Mouse (Mus musculus): ENCODE data around the gene Brf1.

Gene Brf1

GRCm38 (mm10) chr12:112985346-112985745 is 15.2 kb downstream of the Brf1 start:
- ATAC-seq (ENCODE audit: insufficient number of reproducible peaks, low FRiP score, low TSS enrichment), result no peak

- no peak for ATAC-seq (ENCODE audit: insufficient number of reproducible peaks, low FRiP score, low TSS enrichment)
These were observed 18.5 kb downstream of the Brf1 start for GRCm38 (mm10) chr12:112982031-112982430.

DNA sequence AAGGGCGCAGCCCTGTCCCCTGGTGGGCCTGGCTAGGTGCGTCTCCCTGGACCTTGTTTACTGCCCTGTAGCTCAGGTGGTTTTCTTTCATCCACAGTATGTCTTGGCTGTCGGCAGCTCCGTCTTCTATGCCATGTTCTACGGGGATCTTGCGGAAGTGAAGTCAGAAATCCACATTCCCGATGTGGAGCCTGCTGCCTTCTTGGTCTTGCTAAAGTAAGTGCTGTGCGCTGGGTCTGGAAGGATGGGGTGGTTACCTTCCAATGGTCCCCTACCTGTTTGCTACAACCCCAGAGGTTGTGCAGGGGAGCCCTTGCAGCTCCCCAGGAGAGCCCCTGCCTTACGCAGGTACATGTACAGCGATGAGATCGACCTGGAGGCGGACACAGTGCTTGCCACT is 23.3 kb downstream of the Brf1 start:
- no peak for ATAC-seq (ENCODE audit: insufficient number of reproducible peaks, low FRiP score, low TSS enrichment)

GRCm38 (mm10) chr12:112976371-112977073 is 24.0 kb downstream of the Brf1 start, which contains the start of gene Btbd6:
Btbd6 (plus strand) TSS chr12:112976482.
- peak; percentile 91 for ATAC-seq (ENCODE audit: insufficient number of reproducible peaks, low FRiP score, low TSS enrichment)

DNA sequence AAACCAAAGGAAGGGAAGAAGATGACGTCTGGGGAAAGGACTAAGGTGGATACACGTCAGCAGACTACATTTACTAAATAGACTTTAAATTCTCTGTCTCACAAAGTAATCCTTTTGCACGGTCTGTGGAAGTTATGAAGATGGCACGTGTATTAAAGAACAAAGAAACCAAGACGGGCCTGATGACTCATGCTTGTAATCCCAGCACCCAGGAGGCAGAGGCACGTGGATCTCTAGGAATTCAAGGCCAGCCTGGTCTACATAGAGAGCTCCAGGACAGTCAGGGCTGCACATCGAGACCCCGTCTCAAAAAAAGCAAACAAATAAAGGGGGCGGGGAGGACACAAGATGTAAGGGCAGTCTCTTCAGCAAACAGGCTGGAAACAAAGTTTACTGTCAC is 25.8 kb downstream of the Brf1 start:
- ATAC-seq (ENCODE audit: insufficient number of reproducible peaks, low FRiP score, low TSS enrichment), result no peak

DNA sequence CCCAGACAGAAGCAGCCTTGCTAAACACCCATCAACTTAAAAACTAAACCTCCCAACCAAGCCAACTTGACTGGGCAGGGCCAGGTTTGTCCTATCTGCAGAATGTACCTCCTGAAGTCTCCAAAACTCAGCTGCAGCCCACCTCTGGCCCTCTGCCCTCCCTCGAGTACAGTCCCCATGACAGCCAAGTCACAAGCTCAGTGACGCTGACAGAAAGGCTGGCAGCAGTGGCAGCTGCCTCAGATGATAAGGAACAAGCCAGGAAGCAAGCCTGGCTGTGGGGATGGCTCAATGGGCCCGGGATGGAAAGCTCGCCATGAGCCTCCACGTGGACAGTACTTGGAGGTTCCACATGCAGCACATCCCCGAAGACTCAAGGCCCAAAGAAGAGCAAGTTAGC is 30.9 kb downstream of the Brf1 start:
- ATAC-seq (ENCODE audit: insufficient number of reproducible peaks, low FRiP score, low TSS enrichment), result no peak

- ATAC-seq (ENCODE audit: insufficient number of reproducible peaks, low FRiP score, low TSS enrichment), result no peak
These were observed 31.6 kb downstream of the Brf1 start for GRCm38 (mm10) chr12:112968943-112969342.

DNA sequence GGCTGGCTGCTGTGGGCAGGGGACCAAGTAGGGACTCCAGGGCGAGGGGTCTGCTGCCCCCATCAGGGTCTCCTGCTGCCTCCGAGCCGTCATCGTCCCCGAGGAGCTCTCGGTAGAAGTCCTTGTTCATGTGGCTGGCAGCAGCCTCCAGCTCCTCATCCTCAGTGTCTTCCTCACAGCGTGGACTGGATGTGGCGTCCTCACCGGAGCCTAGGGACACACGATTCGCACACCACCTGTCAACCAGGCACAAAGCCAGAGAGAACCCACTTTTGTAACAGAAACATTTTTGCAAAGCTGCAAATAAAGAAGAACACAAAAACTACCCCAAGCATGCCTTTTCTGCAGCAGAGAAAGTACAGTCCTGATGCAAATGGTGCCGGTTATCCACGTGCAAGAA is 34.7 kb downstream of the Brf1 start:
- no peak for ATAC-seq (ENCODE audit: insufficient number of reproducible peaks, low FRiP score, low TSS enrichment)

- no peak for ATAC-seq (ENCODE audit: insufficient number of reproducible peaks, low FRiP score, low TSS enrichment)
These were observed 38.6 kb downstream of the Brf1 start for GRCm38 (mm10) chr12:112961872-112962271.

- ATAC-seq (ENCODE audit: insufficient number of reproducible peaks, low FRiP score, low TSS enrichment), result peak; percentile 45; the same call in 1 of the 2 replicates
These were observed 39.1 kb downstream of the Brf1 start for GRCm38 (mm10) chr12:112961428-112961827.

DNA sequence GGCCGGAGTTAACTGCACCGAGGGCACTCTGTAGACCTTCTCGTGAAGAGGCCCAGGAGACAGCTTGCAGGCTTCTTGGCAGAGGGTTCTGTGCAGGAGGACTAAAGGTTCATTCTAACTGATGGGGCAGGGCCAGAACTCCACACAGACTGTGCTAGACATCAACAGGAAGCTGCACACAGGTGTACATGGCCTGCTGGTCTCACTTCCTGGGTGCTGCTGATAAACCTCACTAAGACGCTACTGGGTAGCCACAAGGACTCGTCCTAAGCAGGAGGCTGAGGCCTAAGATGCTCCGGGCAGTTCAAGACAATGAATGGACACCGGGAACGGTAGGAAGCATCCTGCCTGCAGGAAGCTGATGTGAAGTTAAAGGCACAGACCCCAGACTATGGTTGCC is 41.1 kb downstream of the Brf1 start:
- ATAC-seq (ENCODE audit: insufficient number of reproducible peaks, low FRiP score, low TSS enrichment), result no peak

DNA sequence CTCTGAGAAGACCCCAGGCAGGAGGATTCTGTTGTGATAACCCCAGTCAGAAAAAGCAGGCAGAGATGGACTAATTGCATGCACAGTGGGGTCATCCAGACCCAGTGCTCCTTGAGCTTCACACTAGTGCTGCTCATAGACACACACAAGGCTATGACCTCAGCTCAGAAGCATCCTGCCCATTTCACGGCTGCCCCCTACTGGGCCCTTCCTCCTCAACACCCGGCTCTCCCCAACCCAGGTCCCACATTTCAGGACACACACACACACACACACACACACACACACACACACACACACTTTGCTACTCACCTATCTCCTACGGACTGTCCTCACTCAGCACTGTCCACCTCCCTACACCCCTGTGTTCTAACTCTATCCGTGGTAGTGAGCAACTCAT is 42.2 kb downstream of the Brf1 start:
- no peak for ATAC-seq (ENCODE audit: insufficient number of reproducible peaks, low FRiP score, low TSS enrichment)

DNA sequence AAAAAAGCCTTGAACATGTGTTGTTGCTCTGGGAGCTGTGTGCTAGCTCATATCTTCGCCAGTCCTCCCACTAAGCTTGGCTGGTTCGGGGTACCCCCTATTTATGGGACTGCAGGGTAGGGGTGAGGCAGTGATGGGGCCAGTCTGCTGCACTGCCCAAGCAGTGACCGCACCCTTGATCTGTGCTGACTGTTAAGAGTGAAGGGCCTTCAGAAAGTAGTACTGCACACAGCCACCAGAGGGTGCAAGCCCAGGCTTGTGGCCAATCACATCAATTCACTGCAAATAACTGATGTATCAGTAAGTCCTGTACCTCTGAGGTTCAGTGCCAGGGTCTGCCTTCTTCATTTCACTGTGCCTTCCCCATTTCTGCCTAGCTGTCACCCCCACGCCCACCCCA is 44.7 kb downstream of the Brf1 start:
- ATAC-seq (ENCODE audit: insufficient number of reproducible peaks, low FRiP score, low TSS enrichment), result peak; percentile 31; the same call in 1 of the 2 replicates

GRCm38 (mm10) chr12:112952926-112953565 is 47.5 kb downstream of the Brf1 start:
- ATAC-seq (ENCODE audit: insufficient number of reproducible peaks, low FRiP score, low TSS enrichment), result no peak

DNA sequence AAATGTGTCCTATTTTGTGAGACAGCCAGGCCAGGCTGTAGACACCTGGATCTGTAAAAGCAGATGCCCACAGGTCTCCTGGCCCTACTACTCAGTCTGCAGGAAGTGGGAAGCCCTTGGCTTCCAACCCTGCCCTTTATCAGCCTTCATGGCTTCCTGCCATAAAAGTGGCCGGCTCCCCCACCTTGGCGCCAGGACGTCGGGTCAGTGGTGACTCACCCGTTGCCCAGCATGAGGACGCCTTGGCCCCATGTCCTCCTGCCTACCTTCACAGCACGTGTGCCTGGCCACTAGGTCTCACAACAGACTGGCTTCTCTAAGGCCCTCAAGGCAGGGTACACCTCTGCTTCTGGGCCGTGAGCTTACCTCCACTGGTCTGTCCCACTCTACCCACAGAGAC is 48.1 kb downstream of the Brf1 start:
- no peak for ATAC-seq (ENCODE audit: insufficient number of reproducible peaks, low FRiP score, low TSS enrichment)

GRCm38 (mm10) chr12:112951150-112951842 is 49.2 kb downstream of the Brf1 start:
- ATAC-seq (ENCODE audit: insufficient number of reproducible peaks, low FRiP score, low TSS enrichment), result no peak

DNA sequence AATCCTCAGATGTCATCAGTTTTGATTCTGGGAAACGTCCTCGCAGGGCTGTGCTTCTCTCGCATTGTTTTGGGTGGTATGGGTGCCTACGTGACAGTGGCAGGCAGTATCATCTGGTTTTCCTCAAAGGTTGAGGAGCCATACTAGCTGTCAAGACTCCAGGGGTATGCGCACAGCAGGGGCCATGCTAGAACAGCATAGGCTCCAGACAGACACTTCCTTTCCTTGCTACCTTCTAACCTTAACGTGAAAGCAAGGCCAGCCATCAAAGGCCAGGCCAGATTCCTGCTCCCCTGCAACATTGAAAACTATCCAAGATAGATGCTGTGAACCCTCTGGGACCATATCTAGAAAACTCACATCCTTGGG is 49.8 kb downstream of the Brf1 start:
- peak; percentile 4; the same call in 1 of the 2 replicates for ATAC-seq (ENCODE audit: insufficient number of reproducible peaks, low FRiP score, low TSS enrichment)

DNA sequence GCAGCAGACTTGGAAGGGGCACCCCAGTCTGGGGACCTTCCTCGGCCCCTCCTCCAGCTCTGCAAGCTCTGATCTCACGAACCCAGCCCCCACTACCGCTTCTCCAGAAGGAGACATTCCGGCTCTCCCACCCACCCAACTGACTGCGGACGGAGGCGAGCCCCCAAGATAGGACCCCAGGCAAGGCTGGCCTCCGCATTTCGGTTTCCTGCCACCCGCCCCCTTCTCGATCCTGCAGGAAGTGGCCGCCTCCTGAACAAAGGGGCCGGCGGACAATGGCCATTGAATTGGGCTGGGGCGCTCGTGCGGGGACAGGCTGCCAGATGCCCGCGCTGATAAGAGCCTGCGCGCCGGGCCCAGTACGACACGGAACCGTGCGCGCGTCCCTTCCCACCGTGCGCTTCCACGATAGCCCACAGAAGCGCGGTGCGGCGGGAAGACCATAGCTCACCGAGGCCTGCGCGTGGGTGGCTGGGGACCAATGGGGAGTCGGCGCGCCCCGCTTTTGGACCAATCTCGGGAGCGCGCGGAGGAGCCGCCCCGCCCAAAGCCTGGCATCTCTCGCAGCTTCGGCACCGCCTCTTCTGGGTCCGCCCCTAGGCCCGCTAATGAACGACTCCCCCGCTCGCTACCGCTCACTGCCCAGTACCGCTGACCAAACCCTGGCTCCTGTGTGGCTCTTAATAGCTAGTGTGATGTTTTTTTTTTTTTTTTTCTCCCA is 50.3 kb downstream of the Brf1 start:
- peak; percentile 80 for ATAC-seq (ENCODE audit: insufficient number of reproducible peaks, low FRiP score, low TSS enrichment)

GRCm38 (mm10) chr12:112947307-112947706 is 53.2 kb downstream of the Brf1 start:
- ATAC-seq (ENCODE audit: insufficient number of reproducible peaks, low FRiP score, low TSS enrichment), result no peak

DNA sequence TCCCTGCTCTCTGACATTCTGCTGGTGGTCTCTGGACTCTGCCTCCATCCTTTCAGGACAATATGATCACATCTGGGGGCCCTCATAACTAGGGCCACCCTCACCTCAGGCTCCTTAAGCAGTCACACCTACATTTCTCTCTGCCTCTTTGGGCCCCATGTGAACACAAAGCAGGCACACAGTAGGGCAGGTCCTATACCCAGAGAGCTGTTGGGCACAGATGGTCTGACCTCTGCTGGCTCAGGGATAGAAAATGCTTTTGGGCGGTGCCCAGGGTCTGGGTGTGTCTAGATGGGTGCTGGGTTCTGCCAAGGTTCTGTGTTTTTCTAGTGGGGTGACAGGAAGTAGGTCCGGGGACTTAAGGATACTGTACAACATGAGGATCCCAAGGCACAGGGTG is 56.8 kb downstream of the Brf1 start:
- ATAC-seq (ENCODE audit: insufficient number of reproducible peaks, low FRiP score, low TSS enrichment), result no peak

Measured in cerebellum, adult (tissue).